Mouse (Mus musculus) olfactory bulb, adult 2 months (tissue): Measurements from ENCODE around the gene Atf4.

Experiments used
- CTCF ChIP-seq: fragments of 200-500 bp; IDR thresholded peaks from 2 replicates; pipeline ENCODE4 v1.5.1; 2012; ENCODE audit warnings: low read depth, mild to moderate bottlenecking, low read length, moderate library complexity; ENCODE audit not compliant: insufficient read depth
- POLR2A ChIP-seq: fragments of 200-500 bp; IDR thresholded peaks from 2 replicates; pipeline ENCODE4 v1.6.1; 2012; ENCODE audit warnings: mild to moderate bottlenecking, low read depth, low read length, moderate library complexity; ENCODE audit not compliant: insufficient read depth

- TF ChIP-seq POLR2A (no peak; the same call in 1 of the 2 replicates), CTCF (no peak)
These were observed 700 bp downstream of the Atf4 start for GRCm38 (mm10) chr15:80255646-80256121.
